In genomic region chr1:164551019-164551418, GRCm38 (mm10) we compare ENCODE assay signal across 19 mouse cellular contexts.
DNase-seq lines count a peak whose midpoint lies in the region; ATAC-seq and TF ChIP-seq lines count a peak whose summit lies in the region.
"Had no signal": no experiment of that assay in that cellular context is flagged by ENCODE, and none has a peak within 500 bp of the region (broad histone marks: within the 10 kb centered on the region; RNA-seq: fewer than 3 reads in every experiment).

No protein-coding gene starts in this region.

- DNase-seq in adrenal gland, postnatal 14 days: peak; percentile 7
- no peak for DNase-seq in adrenal gland, postnatal 10 days
- no peak for DNase-seq in heart, postnatal 14 days
- DNase-seq in heart, postnatal 0 days (ENCODE audit: low spot score): no peak
- no peak for DNase-seq in heart, postnatal 36 days
- DNase-seq in R1 (ENCODE audit: low read depth, low spot score): peak; percentile 80
- DNase-seq in gastrocnemius, adult 2 months: no peak
- DNase-seq: cerebellum, adult 11-12 months; cerebellum, postnatal 25 days; forebrain, postnatal 0 days; gastrocnemius, postnatal 25 days had no signal

- H3K27me3 ChIP-seq in heart, embryonic 13.5 days (replicated peaks): no peaks in the 10 kb centered on the region
- no peaks in the 10 kb centered on the region for H3K27me3 ChIP-seq in heart, postnatal 0 days (ENCODE audit: control insufficient read depth, insufficient read depth, low read length)
- H3K27me3 ChIP-seq: forebrain, embryonic 13.5 days; intestine, embryonic 15.5 days had no signal

- H3K9me3 ChIP-seq in heart, embryonic 13.5 days: no peaks in the 10 kb centered on the region
- H3K9me3 ChIP-seq in heart, postnatal 0 days (replicated peaks; ENCODE audit: control insufficient read depth, low read length): no peaks in the 10 kb centered on the region
- H3K9me3 ChIP-seq: embryonic facial prominence, embryonic 10.5 days; forebrain, embryonic 13.5 days; G1E; hindbrain, embryonic 10.5 days; intestine, embryonic 15.5 days had no signal

- H3K4me3 ChIP-seq in heart, embryonic 13.5 days: no peak overlapping the region
- no peak overlapping the region for H3K4me3 ChIP-seq in heart, postnatal 0 days (ENCODE audit: low read depth, low read length)
- H3K4me3 ChIP-seq in gastrocnemius, adult 2 months: no peak overlapping the region
- H3K4me3 ChIP-seq: embryonic facial prominence, embryonic 10.5 days; forebrain, embryonic 13.5 days; hindbrain, embryonic 10.5 days; intestine, embryonic 15.5 days had no signal

- no peak overlapping the region for H3K9ac ChIP-seq in heart, embryonic 13.5 days
- H3K9ac ChIP-seq in heart, postnatal 0 days (replicated peaks; ENCODE audit: low read depth, low read length): no peak overlapping the region
- H3K9ac ChIP-seq: forebrain, embryonic 13.5 days; forebrain, postnatal 0 days; hindbrain, embryonic 14.5 days; intestine, embryonic 15.5 days had no signal

- H3K36me3 ChIP-seq in heart, embryonic 13.5 days: no peaks in the 10 kb centered on the region
- no peaks in the 10 kb centered on the region for H3K36me3 ChIP-seq in heart, postnatal 0 days (replicated peaks; ENCODE audit: control insufficient read depth, insufficient read depth, low read length)
- H3K36me3 ChIP-seq: embryonic facial prominence, embryonic 10.5 days; G1E; hindbrain, embryonic 10.5 days; intestine, embryonic 15.5 days had no signal

- intact Hi-C loops in heart, postnatal 14 days (cut with DNase I): no loop called here
- intact Hi-C loops in heart, postnatal 36 days (cut with DNase I): no loop called here
- intact Hi-C loops in gastrocnemius, adult 2 months (cut with DNase I): no loop called here

- peaks cover 41% of the 10 kb centered on the region for H3K4me1 ChIP-seq in heart, embryonic 13.5 days
- H3K4me1 ChIP-seq in heart, postnatal 0 days (ENCODE audit: control insufficient read depth, insufficient read depth): peaks cover 19% of the 10 kb centered on the region
- H3K4me1 ChIP-seq: embryonic facial prominence, embryonic 10.5 days; forebrain, embryonic 13.5 days; hindbrain, embryonic 10.5 days; intestine, embryonic 15.5 days had no signal

- TF ChIP-seq EP300 in heart, postnatal 0 days (IDR thresholded peaks at IDR 0.05; ENCODE audit: low read depth): no peak

- TF ChIP-seq CTCF in heart, postnatal 0 days (IDR thresholded peaks at IDR 0.05; ENCODE audit: low read depth): no peak
- TF ChIP-seq CTCF in gastrocnemius, adult 2 months (IDR thresholded peaks at IDR 0.05): no peak

- peak overlapping the region; percentile 69 for H3K27ac ChIP-seq in heart, embryonic 13.5 days (replicated peaks)
- peak overlapping the region; percentile 63 for H3K27ac ChIP-seq in heart, postnatal 0 days (ENCODE audit: low read depth)
- H3K27ac ChIP-seq in gastrocnemius, adult 2 months: no peak overlapping the region
- H3K27ac ChIP-seq: embryonic facial prominence, embryonic 10.5 days; forebrain, embryonic 13.5 days; hindbrain, embryonic 10.5 days; hindbrain, embryonic 14.5 days; intestine, embryonic 15.5 days had no signal

- 37% methylated on average over 2 of the region's 2 CpGs for WGBS in heart, embryonic 13.5 days
- 47% methylated on average over 2 of the region's 2 CpGs for WGBS in heart, postnatal 0 days

- no peak for ATAC-seq in heart, embryonic 13.5 days (ENCODE audit: extremely low read depth, insufficient number of reproducible peaks, low FRiP score, low TSS enrichment)
- peak; percentile 49; the same call in 1 of the 2 replicates for ATAC-seq in heart, postnatal 0 days (ENCODE audit: insufficient read depth, low read depth)
- ATAC-seq: activated CD4-positive, CD25-positive, alpha-beta regulatory T cell, adult 4 months; forebrain, embryonic 13.5 days; forebrain, postnatal 0 days; intestine, embryonic 15.5 days had no signal

- H3K4me2 ChIP-seq in heart, embryonic 13.5 days: no peak overlapping the region
- no peak overlapping the region for H3K4me2 ChIP-seq in heart, postnatal 0 days (ENCODE audit: low read depth, low read length)
- H3K4me2 ChIP-seq: forebrain, embryonic 13.5 days; hindbrain, embryonic 14.5 days; intestine, embryonic 15.5 days had no signal

Comparison
In these comparisons a context has a peak if more than half of its experiments do, and no peak if none do; other contexts are left out.
1. DNase-seq: peak in adrenal gland, postnatal 14 days (single experiment) and R1 (single experiment); none in adrenal gland, postnatal 10 days (single experiment), heart, postnatal 14 days (0 of 2), heart, postnatal 0 days (single experiment), heart, postnatal 36 days (0 of 2) and gastrocnemius, adult 2 months (single experiment).